Mouse (Mus musculus) liver, adult 2 months (tissue): ENCODE results near the gene Ptprq. TPM values are rescaled to one million over a fixed set of nuclear protein-coding genes. Genes with fewer than 3 reads are reported as not detected.

Experiments used
- DNase-seq: peaks from one replicate; pipeline ENCODE4 v3.0.0-alpha.2; 2011; ENCODE audit warnings: low read depth, low spot score; ENCODE audit errors: extremely low read depth
- H3K27ac ChIP-seq: fragments of 200-500 bp; replicated peaks from 2 replicates; pipeline ENCODE4 v1.5.1; 2012; ENCODE audit warnings: low read depth, mild to moderate bottlenecking, control low read depth, inconsistent platforms, low read length; ENCODE audit not compliant: insufficient read depth
- H3K27me3 ChIP-seq: fragments of 200-500 bp; 2 replicates; pipeline ENCODE4 v1.6.1; 2012; ENCODE audit warnings: mild to moderate bottlenecking, moderate library complexity, low read length, inconsistent platforms; ENCODE audit not compliant: control insufficient read depth, insufficient read depth
- H3K36me3 ChIP-seq: fragments of 200-500 bp; 2 replicates; pipeline ENCODE4 v1.6.1; 2012; ENCODE audit warnings: low read length, inconsistent platforms; ENCODE audit not compliant: control insufficient read depth, insufficient read depth
- H3K4me1 ChIP-seq: fragments of 200-500 bp; 2 replicates; pipeline ENCODE4 v1.6.1; 2011; ENCODE audit warnings: low read length; ENCODE audit not compliant: control insufficient read depth, insufficient read depth
- H3K4me3 ChIP-seq: fragments of 200-500 bp; 2 replicates; pipeline ENCODE4 v1.5.1; 2011; ENCODE audit warnings: low read depth, mild to moderate bottlenecking, control low read depth, low read length, moderate library complexity; ENCODE audit not compliant: insufficient read depth
- H3K79me2 ChIP-seq: fragments of 200-500 bp; 2 replicates; pipeline ENCODE4 v1.6.1; 2012; ENCODE audit warnings: inconsistent platforms, mild to moderate bottlenecking, low read length, moderate library complexity; ENCODE audit not compliant: control insufficient read depth, insufficient read depth
- H3K9ac ChIP-seq: fragments of 200-500 bp; 2 replicates; pipeline ENCODE4 v1.6.1; 2012; ENCODE audit warnings: low read depth, mild to moderate bottlenecking, control low read depth, inconsistent platforms, low read length
- CTCF ChIP-seq: fragments of 200-500 bp; IDR thresholded peaks from 2 replicates; pipeline ENCODE4 v1.5.1; 2011; ENCODE audit warnings: low read depth, low read length, control low read depth
- POLR2A ChIP-seq: fragments of 200-500 bp; IDR thresholded peaks from 2 replicates; pipeline ENCODE4 v1.6.1; 2011; ENCODE audit warnings: low read length, control low read depth; ENCODE audit not compliant: insufficient read depth; ENCODE audit errors: extremely low read depth
- WGBS: fragments of 180-500 bp; shearing (Covaris S2); methylation state at CpG from one replicate; pipeline ENCODE4 v1.1.7; 2018; 5-methylcytosine and 5-hydroxymethylcytosine counted together
- polyA plus RNA-seq: library from polyadenylated mRNA; depleted of rRNA; stranded (reverse); fragments of >200 nt; gene quantifications from 2 replicates; pipeline ENCODE4 v1.2.3, GENCODE M21; 2012
- total RNA-seq: library from RNA; depleted of rRNA; stranded (reverse); fragments of >200 nt; gene quantifications from 2 replicates; pipeline ENCODE4 v1.2.3, GENCODE M21; 2014

The Ptprq gene
- total and polyA plus RNA-seq, 2 experiments, result under 0.01 TPM; not detected in 1

- no peaks in the 10 kb centered on the region for H3K36me3 ChIP-seq
- H3K27ac ChIP-seq, result no peak overlapping the region
- H3K4me1 ChIP-seq, result no peaks in the 10 kb centered on the region
- H3K9ac ChIP-seq, result no peak overlapping the region
- DNase-seq, result no peak
- WGBS, result 30% methylated on average over 9 of the region's 9 CpGs
- H3K4me3 ChIP-seq, result no peak overlapping the region
- TF ChIP-seq POLR2A (no peak), CTCF (no peak)
- H3K27me3 ChIP-seq, result 0 out of 2 replicates have a peak, but pooled peaks cover 2% of the 10 kb centered on the region
- H3K79me2 ChIP-seq, result no peaks in the 10 kb centered on the region
These were observed 26.9 kb upstream of the Ptprq start for GRCm38 (mm10) chr10:107746717-107747116.

DNA sequence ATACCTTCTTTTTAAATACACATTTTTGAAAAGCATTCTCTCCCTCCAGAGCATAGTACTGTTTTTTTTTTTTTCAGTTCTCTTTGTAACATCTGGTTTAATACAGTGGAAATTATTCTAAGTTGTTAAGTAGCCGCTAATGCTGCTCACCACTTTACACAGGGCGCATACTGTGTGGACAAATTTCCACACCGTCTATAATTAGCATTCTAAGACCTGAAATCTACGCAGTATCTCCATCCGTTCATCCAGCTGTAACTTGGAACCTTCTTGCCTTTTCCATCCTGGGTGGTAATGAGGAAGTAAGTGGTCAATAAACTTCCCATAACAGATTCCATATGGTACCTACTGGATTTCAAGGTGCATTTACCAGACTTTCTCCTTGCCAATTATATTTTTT, 20.0 kb upstream of the Ptprq start:
- Histone ChIP-seq H3K4me3 (no peak overlapping the region), H3K27me3 (no peaks in the 10 kb centered on the region), H3K4me1 (no peaks in the 10 kb centered on the region), H3K36me3 (no peaks in the 10 kb centered on the region), H3K9ac (no peak overlapping the region), H3K79me2 (no peaks in the 10 kb centered on the region), H3K27ac (no peak overlapping the region)
- TF ChIP-seq POLR2A (no peak), CTCF (no peak)
- WGBS, result 84% methylated on average over 5 of the region's 5 CpGs
- no peak for DNase-seq

GRCm38 (mm10) chr10:107737743-107738142, 17.9 kb upstream of the Ptprq start:
- TF ChIP-seq POLR2A (no peak), CTCF (no peak)
- no peaks in the 10 kb centered on the region for H3K27me3 ChIP-seq
- H3K4me3 ChIP-seq, result no peak overlapping the region
- no peak overlapping the region for H3K9ac ChIP-seq
- no peaks in the 10 kb centered on the region for H3K79me2 ChIP-seq
- no peak for DNase-seq
- 80% methylated on average over 6 of the region's 6 CpGs for WGBS
- H3K27ac ChIP-seq, result no peak overlapping the region
- H3K36me3 ChIP-seq, result no peaks in the 10 kb centered on the region
- H3K4me1 ChIP-seq, result no peaks in the 10 kb centered on the region

- no peaks in the 10 kb centered on the region for H3K79me2 ChIP-seq
- H3K36me3 ChIP-seq, result no peaks in the 10 kb centered on the region
- 84% methylated on average over 7 of the region's 7 CpGs for WGBS
- H3K27me3 ChIP-seq, result no peaks in the 10 kb centered on the region
- H3K4me1 ChIP-seq, result no peaks in the 10 kb centered on the region
- no peak for DNase-seq
- no peak for TF ChIP-seq POLR2A
- TF ChIP-seq CTCF, result no peak
- H3K4me3 ChIP-seq, result no peak overlapping the region
- no peak overlapping the region for H3K27ac ChIP-seq
- no peak overlapping the region for H3K9ac ChIP-seq
These were observed 15.6 kb upstream of the Ptprq start for GRCm38 (mm10) chr10:107735448-107735847.

- Histone ChIP-seq H3K9ac (no peak overlapping the region), H3K27me3 (no peaks in the 10 kb centered on the region), H3K4me3 (no peak overlapping the region), H3K4me1 (no peaks in the 10 kb centered on the region), H3K79me2 (no peaks in the 10 kb centered on the region), H3K27ac (no peak overlapping the region), H3K36me3 (no peaks in the 10 kb centered on the region)
- TF ChIP-seq CTCF (no peak), POLR2A (no peak)
- no peak for DNase-seq
These were observed 14.5 kb upstream of the Ptprq start for GRCm38 (mm10) chr10:107734327-107734726.

GRCm38 (mm10) chr10:107725631-107726030, 5.8 kb upstream of the Ptprq start:
- H3K27ac ChIP-seq, result no peak overlapping the region
- H3K9ac ChIP-seq, result no peak overlapping the region
- no peaks in the 10 kb centered on the region for H3K4me1 ChIP-seq
- 53% methylated on average over 7 of the region's 7 CpGs for WGBS
- TF ChIP-seq POLR2A (no peak), CTCF (no peak)
- no peak overlapping the region for H3K4me3 ChIP-seq
- no peaks in the 10 kb centered on the region for H3K79me2 ChIP-seq
- no peaks in the 10 kb centered on the region for H3K27me3 ChIP-seq
- no peaks in the 10 kb centered on the region for H3K36me3 ChIP-seq
- no peak for DNase-seq
